Mouse (Mus musculus) liver, embryonic 14.5 days (tissue): ENCODE data around the gene Lgals7.

Experiments used
- CTCF ChIP-seq: IDR thresholded peaks from 2 replicates; pipeline ENCODE4 v1.5.1; 2016; ENCODE audit warnings: antibody characterized with exemption, low read depth, control low read depth
- EP300 ChIP-seq: IDR thresholded peaks from 2 replicates; pipeline ENCODE4 v1.6.1; 2016; ENCODE audit warnings: antibody characterized with exemption, low read depth

DNA sequence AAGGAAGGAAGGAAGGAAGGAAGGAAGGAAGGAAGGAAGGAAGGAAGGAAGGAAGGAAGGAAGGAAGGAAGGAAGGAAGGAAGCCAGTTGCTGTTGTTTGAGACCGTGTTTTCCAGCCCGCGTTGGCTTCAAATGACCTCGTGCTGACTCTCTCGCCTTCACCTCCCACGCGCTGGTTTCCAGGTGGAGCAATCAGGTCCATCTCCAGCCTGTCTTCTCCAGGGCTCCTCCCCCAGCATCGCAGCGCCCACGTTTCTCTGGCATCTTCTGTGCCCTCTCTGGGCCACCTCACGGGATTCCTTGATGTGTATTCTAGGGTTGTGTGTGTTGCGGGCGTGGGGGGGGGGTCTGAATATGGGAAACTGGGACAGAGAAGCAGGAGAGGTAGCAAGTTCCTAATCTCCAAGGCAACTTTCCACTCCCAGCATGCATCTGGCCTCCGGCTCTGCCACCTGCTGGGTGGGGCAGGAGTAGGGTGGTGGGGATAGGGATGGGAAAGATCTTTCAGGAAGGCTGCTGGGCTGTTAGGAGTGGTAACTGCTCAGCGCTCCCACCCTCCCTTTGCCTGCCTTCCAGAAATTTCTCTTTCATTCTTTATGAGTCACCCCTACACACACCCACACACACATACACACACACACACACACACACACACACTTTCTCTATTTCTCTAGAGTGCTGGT lies 695 bp upstream of the Lgals7 start:
- no peak for TF ChIP-seq CTCF
- TF ChIP-seq EP300, result no peak
